Mouse (Mus musculus) CH12.LX (cell line): ENCODE data around the gene Lima1.

ENCODE experiments used
- CHD2 ChIP-seq: IDR thresholded peaks from 2 replicates; pipeline ENCODE4 v1.6.1; 2011; ENCODE audit warnings: low read length, improper control_type of control experiment
- CTCF ChIP-seq, 2 experiments: IDR thresholded peaks in 1 of 2; conservative IDR thresholded peaks in 1 of 2; 2 replicates each; pipeline ENCODE4 v1.5.1; 2011 to 2012; ENCODE audit warnings: low read depth in 2 of 2, low read length in 2 of 2, improper control_type of control experiment in 1 of 2, inconsistent platforms in 1 of 2, mild to moderate bottlenecking in 1 of 2, moderate library complexity in 1 of 2
- EP300 ChIP-seq: IDR thresholded peaks from 2 replicates; pipeline ENCODE4 v1.6.1; 2011; ENCODE audit warnings: low read length, improper control_type of control experiment
- MAX ChIP-seq: IDR thresholded peaks from 2 replicates; pipeline ENCODE4 v1.6.1; 2011; ENCODE audit warnings: low read length, improper control_type of control experiment
- MXI1 ChIP-seq: IDR thresholded peaks from 2 replicates; pipeline ENCODE4 v1.6.1; 2011; ENCODE audit warnings: mild to moderate bottlenecking, low read depth, low read length, improper control_type of control experiment
- MYC ChIP-seq: IDR thresholded peaks from 2 replicates; pipeline ENCODE4 v1.6.1; 2011; ENCODE audit warnings: low read depth, mild to moderate bottlenecking, improper control_type of control experiment, low read length
- POLR2A ChIP-seq: IDR thresholded peaks from 2 replicates; pipeline ENCODE4 v1.6.1; 2011; ENCODE audit warnings: low read depth, mild to moderate bottlenecking, improper control_type of control experiment, low read length
- SIN3A ChIP-seq: IDR thresholded peaks from 2 replicates; pipeline ENCODE4 v1.6.1; 2012; ENCODE audit warnings: low read length, improper control_type of control experiment, inconsistent platforms
- ZC3H11A ChIP-seq: IDR thresholded peaks from 2 replicates; pipeline ENCODE4 v1.6.1; 2012; ENCODE audit warnings: low read depth, mild to moderate bottlenecking, inconsistent platforms, low read length, improper control_type of control experiment
- ZMIZ1 ChIP-seq: IDR thresholded peaks from 2 replicates; pipeline ENCODE4 v1.6.1; 2012; ENCODE audit warnings: low read depth, mild to moderate bottlenecking, inconsistent platforms, low read length, improper control_type of control experiment

DNA sequence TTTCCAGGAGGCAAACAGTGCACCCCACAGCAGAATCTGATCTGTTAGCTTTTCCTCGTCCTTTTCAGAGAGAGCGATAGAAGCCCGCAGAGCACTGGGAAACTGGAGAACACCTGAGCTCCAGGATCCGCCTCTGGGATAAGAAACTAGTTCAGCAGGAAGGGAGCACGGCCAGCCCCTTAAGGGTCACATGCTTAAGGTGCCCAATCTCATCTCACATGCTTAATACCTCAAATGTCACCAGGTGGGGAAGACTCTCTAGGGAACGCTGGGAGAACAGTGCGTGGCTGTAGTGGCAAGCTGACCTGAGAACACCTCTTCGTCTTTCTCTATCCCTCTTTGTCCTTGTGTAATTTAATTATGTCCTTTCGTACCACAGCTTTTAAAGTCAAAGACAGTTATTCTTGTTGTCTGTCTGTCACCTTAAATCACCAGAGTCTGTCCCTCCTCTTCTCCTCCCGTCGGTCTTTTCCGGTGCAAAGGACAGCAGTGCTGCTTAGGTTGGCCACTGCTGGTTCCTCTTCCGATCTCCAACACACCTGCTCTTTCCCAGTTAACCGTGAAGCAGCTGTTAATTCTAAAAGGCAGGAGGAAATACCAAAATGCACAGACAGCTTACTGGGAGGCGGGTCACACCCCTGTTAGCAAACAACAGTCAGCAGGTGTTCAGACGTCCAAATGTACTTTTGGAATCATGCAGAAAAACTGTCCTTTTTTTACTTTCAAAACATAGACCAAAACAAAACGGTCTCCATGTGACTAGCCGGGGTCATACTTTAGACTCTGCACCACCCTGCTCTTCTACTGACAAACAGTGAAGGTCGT lies 15.4 kb upstream of the Lima1 start:
- TF ChIP-seq MXI1 (no peak), MYC (no peak), POLR2A (no peak), CTCF (conservative IDR thresholded peaks at IDR 0.05 in 1 of 2, IDR thresholded peaks at IDR 0.05 in 1 of 2; ENCODE audit: low read depth in 2 of 2, low read length in 2 of 2) (no peak), CHD2 (no peak), EP300 (no peak), MAX (peak; percentile 33; the same call in 1 of the 2 replicates), ZC3H11A (no peak), SIN3A (no peak), ZMIZ1 (no peak)
